Mouse (Mus musculus): Measurements from ENCODE around the gene Bst2.

DNA sequence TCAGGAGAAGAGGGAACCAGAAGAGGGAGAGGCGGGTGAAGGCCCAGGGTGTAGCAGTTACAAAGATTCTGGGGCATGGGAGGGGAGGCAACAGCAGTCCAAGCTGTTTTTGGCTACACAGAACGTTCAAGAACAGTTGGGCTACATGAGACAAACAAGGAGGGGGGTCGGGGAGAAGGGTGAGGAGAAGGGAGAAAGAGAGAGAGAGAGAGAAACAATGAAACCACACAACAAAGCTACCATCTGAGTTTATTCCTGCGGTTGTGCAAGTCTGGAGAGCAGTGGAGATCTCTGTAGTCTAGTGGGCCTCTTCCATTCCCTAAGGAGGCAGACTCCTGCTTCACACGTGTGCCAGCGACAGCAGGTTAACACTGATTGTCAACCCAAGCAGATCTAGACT, 16.7 kb upstream of the Bst2 start:
- TF ChIP-seq EP300 (IDR thresholded peaks at IDR 0.05; ENCODE audit: insufficient read depth, low read depth, low read length) (no peak), CTCF (IDR thresholded peaks at IDR 0.05; ENCODE audit: low read depth, low read length) (no peak)
